Mouse (Mus musculus) heart, embryonic 11.5 days (tissue): ENCODE measurements around the gene Rbpjl. TPM values are rescaled to one million over a fixed set of nuclear protein-coding genes. Genes with fewer than 3 reads are reported as not detected.

Experiments used
- ATAC-seq: fragments of 200-750 bp; cut with Nextera tagmentation; replicated peaks from 2 replicates; pipeline ENCODE4 v1.8.0; 2017; ENCODE audit warnings: moderate library complexity; ENCODE audit not compliant: insufficient number of reproducible peaks, low FRiP score, low TSS enrichment
- H3K27ac ChIP-seq: fragments of 300-500 bp; sonication (generic); 2 replicates; pipeline ENCODE4 v1.5.1; 2014; ENCODE audit warnings: mild to moderate bottlenecking, low read depth, low read length
- H3K27me3 ChIP-seq: fragments of 300-500 bp; sonication (generic); 2 replicates; pipeline ENCODE4 v1.6.1; 2014; ENCODE audit warnings: mild to moderate bottlenecking, low read length, mixed read lengths; ENCODE audit not compliant: control insufficient read depth, insufficient read depth
- H3K36me3 ChIP-seq: fragments of 300-500 bp; sonication (generic); 2 replicates; pipeline ENCODE4 v1.6.1; 2014; ENCODE audit warnings: mild to moderate bottlenecking, low read length, moderate library complexity, mixed read lengths; ENCODE audit not compliant: control insufficient read depth, insufficient read depth
- H3K4me1 ChIP-seq: fragments of 300-500 bp; sonication (generic); 2 replicates; pipeline ENCODE4 v1.6.1; 2014; ENCODE audit warnings: low read length; ENCODE audit not compliant: control insufficient read depth, insufficient read depth
- H3K4me2 ChIP-seq: fragments of 300-500 bp; sonication (generic); 2 replicates; pipeline ENCODE4 v1.6.1; 2014; ENCODE audit warnings: mild to moderate bottlenecking, moderate library complexity
- H3K4me3 ChIP-seq: fragments of 300-500 bp; sonication (generic); 2 replicates; pipeline ENCODE4 v1.5.1; 2014; ENCODE audit warnings: low read depth, low read length
- H3K9ac ChIP-seq: fragments of 300-500 bp; sonication (generic); 2 replicates; pipeline ENCODE4 v1.6.1; 2014; ENCODE audit warnings: mild to moderate bottlenecking, low read depth, low read length, moderate library complexity
- H3K9me3 ChIP-seq: fragments of 300-500 bp; sonication (generic); replicated peaks from 2 replicates; pipeline ENCODE4 v1.6.1; 2016; ENCODE audit warnings: low read length; ENCODE audit not compliant: control insufficient read depth
- WGBS: fragments of 180-500 bp; shearing (Covaris S2); extraction: QIAGEN DNeasy Blood & Tissue Kit; methylation state at CpG from one replicate; pipeline ENCODE4 v1.1.7; 2014; ENCODE audit not compliant: insufficient replicate concordance; 5-methylcytosine and 5-hydroxymethylcytosine counted together
- microRNA-seq: library from miRNA; unstranded; fragments of <30 nt; microRNA quantifications from one replicate; pipeline ENCODE4, GENCODE M21; 2016; ENCODE audit warnings: borderline number of aligned reads
- polyA plus RNA-seq: library from polyadenylated mRNA; unstranded; fragments of >200 nt; fragmentation: Nextera tagmentation; extraction: Ambion mirVana; gene quantifications from 2 replicates; pipeline ENCODE4 v1.2.1, GENCODE M21; 2014

The Rbpjl gene
- polyA plus RNA-seq, 1 experiment from 2014 or later: 0.19 TPM

DNA sequence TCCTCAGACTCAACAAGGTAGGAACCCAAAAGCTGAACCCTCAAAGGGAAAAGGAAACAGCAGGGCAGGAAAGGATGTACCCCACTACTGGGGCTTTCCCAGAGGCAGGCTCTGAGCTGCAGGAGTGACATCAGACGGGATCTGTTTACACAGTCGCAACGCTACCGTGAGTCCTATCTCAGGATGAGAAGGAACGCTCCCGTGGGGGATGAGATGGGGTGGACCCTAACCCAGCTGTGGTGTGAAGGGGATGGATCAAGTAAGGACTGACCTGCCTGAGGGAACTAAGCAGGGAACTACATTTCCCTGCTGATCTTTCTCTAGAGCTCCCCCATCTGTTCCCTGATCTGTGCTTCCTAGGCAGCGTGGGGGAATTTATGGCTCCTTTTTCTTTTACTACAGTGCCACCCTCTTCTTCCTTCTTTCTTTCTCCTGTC is 53.9 kb downstream of the Rbpjl start, which contains the start of gene Sys1:
Gene Sys1, plus strand, starts transcription at position 101 of the 437 bp plus-strand sequence.
- Histone ChIP-seq H3K9me3 (no peaks in the 10 kb centered on the region), H3K36me3 (no peaks in the 10 kb centered on the region), H3K4me1 (peaks cover 25% of the 10 kb centered on the region), H3K4me3 (peak within 1 kb of the TSS; percentile 8; the same call in 1 of the 2 replicates), H3K27me3 (no peaks in the 10 kb centered on the region), H3K4me2 (peak within 1 kb of the TSS; percentile 52), H3K27ac (no peak within 1 kb of the TSS), H3K9ac (peak within 1 kb of the TSS; percentile 39)
- no peak for ATAC-seq
- under 1% methylated on average over 7 of the region's 7 CpGs for WGBS

GRCm38 (mm10) chr2:164457942-164458341 is 55.0 kb downstream of the Rbpjl start:
- ATAC-seq: no peak
- H3K27ac ChIP-seq: no peak overlapping the region

GRCm38 (mm10) chr2:164458535-164458934 is 55.6 kb downstream of the Rbpjl start:
- Histone ChIP-seq H3K4me3 (no peak overlapping the region), H3K27me3 (no peaks in the 10 kb centered on the region), H3K36me3 (no peaks in the 10 kb centered on the region), H3K9ac (no peak overlapping the region), H3K27ac (no peak overlapping the region), H3K4me1 (peaks cover 21% of the 10 kb centered on the region), H3K9me3 (no peaks in the 10 kb centered on the region), H3K4me2 (no peak overlapping the region)
- no peak for ATAC-seq
- 82% methylated on average over 8 of the region's 8 CpGs for WGBS

More at GRCm38 (mm10) chr2:164457942-164458341, 55.0 kb downstream of the Rbpjl start:
- 59% methylated on average over 7 of the region's 7 CpGs for WGBS
- Histone ChIP-seq H3K4me2 (no peak overlapping the region), H3K4me1 (peaks cover 22% of the 10 kb centered on the region), H3K9me3 (no peaks in the 10 kb centered on the region), H3K27me3 (no peaks in the 10 kb centered on the region), H3K9ac (no peak overlapping the region), H3K36me3 (no peaks in the 10 kb centered on the region), H3K4me3 (no peak overlapping the region)

- Histone ChIP-seq H3K27me3 (no peaks in the 10 kb centered on the region), H3K36me3 (peaks cover 4% of the 10 kb centered on the region), H3K4me2 (peak within 1 kb of the TSS; percentile 89), H3K4me3 (peak within 1 kb of the TSS; percentile 92), H3K27ac (peak within 1 kb of the TSS; percentile 83), H3K9me3 (no peaks in the 10 kb centered on the region), H3K4me1 (peaks cover 15% of the 10 kb centered on the region), H3K9ac (peak within 1 kb of the TSS; percentile 81)
- ATAC-seq: peak; percentile 95
- under 1% methylated on average over 72 of the region's 79 CpGs for WGBS
Observed at GRCm38 (mm10) chr2:164460745-164461551, 58.0 kb downstream of the Rbpjl start, which contains the start of gene Gm20458. TSS of gene Gm20458 (plus strand) at chr2:164460967.

Small RNA genes within 50 kb of the gene (microRNA-seq; reads per million reads assigned to microRNA genes)
- not detected for gene Mir7678

Other genes with a start within 250 kb of the Rbpjl start
- gene Kcns1, start 232.0 kb upstream of the Rbpjl start, polyA plus RNA-seq: 0.13 TPM in 1 of 2 replicates, not detected in the other
- not detected in 2 replicates for gene Wfdc5, start 220.4 kb upstream of the Rbpjl start, polyA plus RNA-seq
- not detected in 2 replicates for gene Wfdc12, start 212.5 kb upstream of the Rbpjl start, polyA plus RNA-seq
- gene Wfdc15a, start 203.0 kb upstream of the Rbpjl start, polyA plus RNA-seq: not detected in 2 replicates
- not detected in 2 replicates for gene Wfdc15b, start 181.5 kb upstream of the Rbpjl start, polyA plus RNA-seq
- not detected in 2 replicates for gene Svs2, start 164.7 kb upstream of the Rbpjl start, polyA plus RNA-seq
- not detected in 2 replicates for gene Svs3b, start 146.5 kb upstream of the Rbpjl start, polyA plus RNA-seq
- not detected in 2 replicates for gene Svs4, start 124.7 kb upstream of the Rbpjl start, polyA plus RNA-seq
- gene Svs3a, start 113.9 kb upstream of the Rbpjl start, polyA plus RNA-seq: not detected in 2 replicates
- gene Svs6, start 86.4 kb upstream of the Rbpjl start, polyA plus RNA-seq: not detected in 2 replicates
- gene Svs5, start 70.4 kb upstream of the Rbpjl start, polyA plus RNA-seq: not detected in 2 replicates
- gene Slpi, start 14.0 kb upstream of the Rbpjl start, polyA plus RNA-seq: 0.39 and 0.97 TPM in 2 replicates
- 0.34 and 0.77 TPM in 2 replicates for gene Matn4, start 2.0 kb downstream of the Rbpjl start, polyA plus RNA-seq
- gene Sdc4, start 40.7 kb downstream of the Rbpjl start, polyA plus RNA-seq: 33.9 and 34.6 TPM in 2 replicates
- gene Sys1, start 53.8 kb downstream of the Rbpjl start, polyA plus RNA-seq: 37.0 and 42.3 TPM in 2 replicates
- 4.8 and 8.4 TPM in 2 replicates for gene Gm20458, start 57.8 kb downstream of the Rbpjl start, polyA plus RNA-seq
- not detected in 2 replicates for gene Trp53tg5, start 70.6 kb downstream of the Rbpjl start, polyA plus RNA-seq
- gene Dbndd2, start 83.0 kb downstream of the Rbpjl start, polyA plus RNA-seq: 16.5 and 21.9 TPM in 2 replicates
- 63.0 and 66.0 TPM in 2 replicates for gene Pigt, start 94.4 kb downstream of the Rbpjl start, polyA plus RNA-seq
- 6.6 and 10.3 TPM in 2 replicates for gene Wfdc2, start 159.3 kb downstream of the Rbpjl start, polyA plus RNA-seq
- not detected in 2 replicates for gene Spint3, start 170.3 kb downstream of the Rbpjl start, polyA plus RNA-seq
- gene Wfdc6a, start 182.3 kb downstream of the Rbpjl start, polyA plus RNA-seq: not detected in 2 replicates
- not detected in 2 replicates for gene Eppin, start 190.5 kb downstream of the Rbpjl start, polyA plus RNA-seq
- gene Wfdc6b, start 210.4 kb downstream of the Rbpjl start, polyA plus RNA-seq: not detected in 2 replicates
- gene Wfdc8, start 210.5 kb downstream of the Rbpjl start, polyA plus RNA-seq: not detected in 2 replicates
- not detected in 2 replicates for gene Wfdc16, start 235.7 kb downstream of the Rbpjl start, polyA plus RNA-seq